Mouse (Mus musculus) R1 (cell line): ENCODE data around the gene Serpina11.

Experiments used
- DNase-seq: peaks from one replicate; pipeline ENCODE4 v3.0.0-alpha.2; 2018; ENCODE audit warnings: low read depth, low spot score

Gene Serpina11

DNA sequence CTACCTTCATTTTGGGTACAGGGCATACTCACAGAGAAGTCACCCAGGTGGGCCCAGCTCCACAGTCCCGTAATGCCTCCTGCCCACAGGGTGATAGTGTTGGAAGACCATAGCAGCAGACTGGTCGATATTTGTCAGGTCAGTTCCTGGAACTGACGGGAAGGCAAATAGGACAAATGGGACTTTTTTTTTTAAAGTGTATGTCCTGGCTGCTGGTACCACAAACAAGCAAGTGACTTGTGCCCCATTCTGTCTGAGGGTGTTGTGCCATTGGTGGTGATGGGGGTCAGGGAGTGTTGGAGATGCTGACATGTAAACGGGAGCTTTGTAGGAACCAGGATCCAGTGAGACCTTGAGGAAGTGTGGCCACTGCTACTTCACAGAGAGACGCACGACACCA lies at the start of gene Serpina11:
TSS of gene Serpina11 (minus strand) at position 101 of the 400 bp plus-strand sequence.
- no peak for DNase-seq

DNA sequence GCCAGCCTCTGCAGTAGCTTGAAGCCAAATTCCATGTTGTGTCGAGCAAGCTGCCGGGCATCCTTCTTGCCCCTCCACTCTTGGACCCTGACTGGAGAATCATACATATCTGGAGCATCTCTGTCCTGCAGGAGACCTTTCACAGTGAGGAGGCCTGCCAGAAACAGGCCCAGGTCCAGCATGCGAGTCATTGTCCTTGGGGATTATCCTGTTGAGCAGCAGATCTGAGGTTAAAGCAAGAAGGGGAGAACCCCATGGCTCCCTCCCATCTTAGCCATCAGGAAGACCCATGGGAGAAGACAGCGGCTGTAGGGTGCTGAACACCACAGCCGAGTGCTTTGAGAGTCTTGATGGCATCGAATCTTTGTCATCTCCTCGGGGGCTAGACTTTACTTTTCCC lies 48.4 kb upstream of the Serpina11 start:
- no peak for DNase-seq

DNA sequence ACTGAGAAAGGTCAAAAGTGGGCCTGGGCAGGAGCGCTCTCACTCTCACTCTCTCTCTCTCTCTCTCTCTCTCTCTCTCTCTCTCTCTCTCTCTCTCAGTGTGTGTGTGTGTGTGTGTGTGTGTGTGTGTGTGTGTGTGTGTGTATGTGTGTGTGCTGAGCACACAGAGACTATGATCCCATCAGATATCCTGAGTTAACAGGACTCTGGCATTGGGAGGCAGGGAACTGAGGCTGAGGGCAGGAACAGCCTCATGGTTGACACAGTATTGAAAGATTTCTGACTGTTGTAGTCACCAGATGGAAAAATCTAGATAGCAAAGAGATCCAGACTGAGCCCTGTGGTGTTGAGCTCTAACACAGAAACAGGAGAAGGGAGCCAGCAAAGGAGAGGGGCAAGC lies 44.0 kb upstream of the Serpina11 start:
- DNase-seq, result no peak

DNA sequence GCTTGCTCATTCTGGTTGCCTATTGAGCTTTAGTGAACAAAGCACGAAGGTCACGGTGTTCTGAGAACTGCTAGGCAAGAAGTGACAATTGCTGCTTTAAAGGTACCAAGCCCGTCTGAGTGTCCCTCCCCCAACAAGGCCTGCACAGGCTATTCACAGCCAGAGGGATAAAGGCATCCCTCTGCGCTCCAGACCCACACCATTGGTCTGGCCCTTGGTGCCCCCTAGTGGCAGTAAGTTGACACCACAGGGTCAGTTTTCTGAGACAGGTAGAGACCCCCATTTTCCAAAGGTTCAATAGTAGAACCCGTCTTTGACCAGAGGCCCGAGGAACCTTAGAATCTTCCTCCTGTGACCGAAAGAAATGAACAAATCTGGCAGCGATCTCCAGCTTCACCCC lies 40.2 kb upstream of the Serpina11 start:
- DNase-seq, result peak; percentile 52

DNA sequence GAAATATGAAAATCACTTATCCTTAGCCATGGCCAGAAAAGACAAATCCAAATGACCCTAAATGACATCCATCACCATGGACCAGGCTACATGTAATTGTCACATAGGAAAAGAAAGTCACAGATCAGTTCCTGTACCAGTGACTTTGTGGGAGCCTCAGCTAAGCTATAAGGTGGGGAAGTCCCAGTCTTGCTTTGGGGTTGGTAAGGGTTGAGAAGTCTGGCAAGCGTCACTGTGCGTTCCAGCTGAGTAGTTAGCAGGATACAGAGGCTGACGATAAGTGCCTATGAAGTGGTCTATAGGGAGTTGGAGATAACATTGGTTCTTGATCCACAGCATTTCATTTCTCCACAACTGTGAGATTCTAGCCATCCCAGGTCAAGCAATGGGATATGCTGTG lies 25.5 kb upstream of the Serpina11 start:
- no peak for DNase-seq

DNA sequence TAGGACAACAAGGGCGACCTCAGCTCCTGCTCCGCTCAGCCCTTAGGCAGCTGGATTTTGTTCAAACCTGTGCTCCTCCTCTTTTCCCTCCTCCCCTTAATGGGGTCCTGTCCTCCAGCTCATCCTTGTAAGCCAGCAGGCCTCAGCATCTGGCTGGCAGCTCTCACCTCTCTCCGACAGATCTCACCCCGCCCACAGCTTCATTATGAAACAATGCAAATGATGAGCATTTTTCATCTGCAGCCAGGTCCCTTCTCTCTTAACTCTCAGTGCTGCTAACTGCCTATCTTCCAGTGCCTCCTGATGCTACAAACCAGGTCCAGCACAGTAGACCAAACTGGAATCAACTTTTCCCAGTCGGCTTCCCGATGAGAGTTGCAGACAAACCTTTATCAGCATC lies 23.9 kb upstream of the Serpina11 start, which contains the start of gene Serpina9:
TSS of gene Serpina9 (minus strand) at position 136 of the 400 bp plus-strand sequence.
- DNase-seq, result no peak

DNA sequence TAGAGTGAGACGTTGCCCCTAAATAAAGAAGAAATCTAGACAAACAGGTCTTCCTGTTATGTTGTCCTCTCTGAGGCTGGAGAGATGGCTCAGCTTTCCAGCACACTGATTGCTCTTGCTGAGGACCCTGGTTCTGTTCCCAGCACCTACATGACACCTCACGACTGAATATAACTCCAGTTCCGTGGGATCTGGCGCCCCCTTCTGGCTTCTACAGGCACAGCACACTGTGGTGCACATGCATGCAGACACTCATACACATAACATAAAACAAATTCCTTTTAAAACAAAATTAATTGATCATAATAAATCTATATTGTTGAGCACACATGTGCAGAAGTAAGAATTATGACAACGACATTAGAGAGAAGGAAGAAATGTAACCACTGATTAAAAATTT lies 14.9 kb upstream of the Serpina11 start:
- peak; percentile 12 for DNase-seq

DNA sequence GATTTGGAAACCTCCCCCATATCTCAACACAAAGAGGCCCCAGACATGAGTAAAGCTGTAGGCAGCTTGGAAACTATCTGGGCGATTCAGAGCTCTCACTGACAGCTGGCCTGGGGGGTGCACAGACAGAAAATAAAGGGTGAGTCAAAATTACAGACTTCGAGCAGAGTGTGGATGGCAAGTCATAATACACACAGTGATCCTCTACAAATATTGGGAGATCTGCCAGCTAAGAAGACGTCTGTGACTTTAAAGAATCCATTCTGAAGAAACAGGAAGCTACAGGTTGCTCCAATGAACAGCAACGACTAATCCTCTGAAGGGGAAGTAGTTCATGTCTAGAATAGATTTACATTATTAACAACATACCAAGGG lies 13.5 kb upstream of the Serpina11 start:
- DNase-seq, result no peak

DNA sequence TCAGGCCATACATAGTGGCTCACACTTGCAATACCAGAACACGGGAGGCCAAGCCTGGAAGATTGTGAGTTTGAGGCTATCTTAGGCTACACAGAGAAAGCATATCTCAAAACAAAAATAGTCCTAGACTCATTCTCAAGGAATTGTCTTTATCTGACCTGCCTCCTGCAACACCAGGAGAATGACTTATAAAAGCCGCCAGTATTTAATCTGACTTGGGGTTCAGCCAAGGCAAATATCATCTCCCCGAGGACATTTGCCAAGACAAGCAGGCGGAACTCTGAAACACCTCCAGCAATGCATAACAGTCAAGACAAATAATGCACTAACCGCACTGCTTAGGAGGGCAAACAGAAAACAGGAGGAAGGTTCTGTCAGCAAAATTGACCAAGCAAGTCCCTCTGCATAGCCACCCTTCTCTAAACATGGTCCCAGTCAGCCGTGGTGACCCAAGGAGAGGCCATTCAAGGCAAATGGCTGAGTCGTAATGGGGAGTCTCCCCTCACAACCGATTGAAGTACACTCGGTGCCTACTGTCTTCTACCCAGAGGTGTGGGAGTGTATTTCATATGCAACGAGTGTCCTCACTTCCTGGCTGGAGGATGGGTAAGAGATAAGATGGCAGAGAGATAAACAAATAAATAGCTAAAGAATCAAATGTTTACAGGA lies 12.9 kb upstream of the Serpina11 start:
- DNase-seq, result no peak

DNA sequence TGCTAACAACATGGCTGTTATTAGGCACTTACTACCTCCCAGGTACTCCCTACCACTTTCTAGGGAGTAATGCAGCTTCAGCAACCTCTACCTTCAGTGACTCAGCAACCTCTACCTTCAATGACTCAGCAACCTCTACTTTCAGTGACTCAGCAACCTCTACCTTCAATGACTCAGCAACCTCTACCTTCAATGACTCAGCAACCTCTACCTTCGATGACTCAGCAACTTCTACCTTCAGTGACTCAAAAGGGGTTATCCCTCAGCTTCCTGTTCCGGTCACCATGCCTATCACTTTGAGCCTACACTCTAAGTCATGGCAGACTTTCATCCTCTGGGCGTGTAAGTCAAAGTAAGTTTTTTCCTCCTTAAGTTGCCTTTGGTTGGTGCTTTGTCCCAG lies 10.8 kb upstream of the Serpina11 start:
- DNase-seq, result peak; percentile 46

DNA sequence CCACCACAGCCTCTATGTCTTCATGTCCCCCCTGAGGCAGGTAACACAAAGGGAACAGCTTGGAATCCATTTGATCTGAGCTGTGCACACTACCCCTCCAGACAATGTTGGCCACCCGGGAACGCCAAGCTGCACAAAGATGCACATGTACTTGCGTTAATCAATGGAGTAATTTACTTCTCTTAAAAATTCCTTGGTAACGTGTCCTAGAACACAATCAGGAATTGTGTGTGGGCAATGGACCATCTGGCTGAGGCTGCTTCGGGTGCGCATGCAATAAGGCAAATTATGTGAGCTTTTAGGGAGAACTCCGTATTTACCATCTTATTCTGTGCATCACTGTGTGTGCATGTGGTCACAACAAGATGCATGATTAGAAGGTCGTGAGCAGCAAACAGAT lies 9.9 kb upstream of the Serpina11 start:
- DNase-seq, result no peak

DNA sequence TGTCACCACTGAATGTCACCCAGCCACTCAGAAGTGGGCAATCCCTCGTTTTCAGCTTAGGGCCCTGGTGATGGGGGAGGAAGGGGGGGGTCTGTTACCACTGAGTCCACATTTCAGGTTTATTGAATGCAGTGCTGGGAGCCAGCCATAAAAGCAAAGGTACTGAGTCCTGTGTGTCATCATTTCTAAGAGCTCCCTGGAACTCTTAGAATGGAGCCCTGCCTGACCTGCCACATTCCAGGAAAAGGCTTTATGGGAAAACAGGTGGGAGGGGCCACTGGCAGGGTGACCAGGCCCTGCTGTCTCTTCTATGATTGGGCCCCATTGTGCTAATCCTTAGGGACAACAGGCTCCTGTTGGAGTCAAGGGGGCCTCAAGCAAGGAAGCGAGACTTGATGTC lies 6.8 kb upstream of the Serpina11 start:
- DNase-seq, result no peak

DNA sequence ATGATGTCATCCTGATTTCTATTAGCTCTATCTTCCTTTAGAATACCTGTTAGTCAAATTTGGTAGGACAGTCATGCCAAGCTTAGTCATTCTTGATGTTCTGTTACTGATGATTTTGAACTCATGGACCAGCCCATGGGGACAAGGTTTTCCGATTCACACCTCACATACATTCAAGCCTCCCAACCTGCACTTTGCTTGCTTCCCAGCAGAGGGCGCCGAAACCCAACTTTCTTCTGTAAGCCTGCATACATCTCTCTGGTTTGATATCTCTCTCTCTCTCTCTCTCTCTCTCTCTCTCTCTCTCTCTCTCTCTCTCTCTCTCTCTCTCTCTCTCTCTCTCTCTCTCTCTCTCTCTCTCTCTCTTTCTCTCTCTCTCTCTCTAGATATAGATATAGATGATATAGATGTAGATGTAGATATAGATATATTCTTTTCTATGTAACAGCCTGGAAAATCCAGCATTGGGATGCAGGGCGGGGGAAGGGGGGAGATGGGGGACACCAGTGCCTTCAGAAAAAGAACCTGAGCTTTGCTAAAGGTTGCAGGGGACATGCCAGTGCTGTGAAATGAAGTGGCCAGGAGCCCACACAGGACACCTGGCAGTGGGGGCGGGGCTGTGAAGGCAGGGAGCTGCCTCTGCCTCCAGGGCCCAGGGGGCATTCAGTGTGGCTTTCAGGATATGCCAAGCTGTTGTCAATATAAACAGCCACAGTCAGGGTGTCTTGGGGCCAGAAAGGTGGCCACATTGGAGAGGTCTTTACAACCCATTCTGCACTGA lies 5.7 kb upstream of the Serpina11 start:
- DNase-seq, result peak; percentile 49

DNA sequence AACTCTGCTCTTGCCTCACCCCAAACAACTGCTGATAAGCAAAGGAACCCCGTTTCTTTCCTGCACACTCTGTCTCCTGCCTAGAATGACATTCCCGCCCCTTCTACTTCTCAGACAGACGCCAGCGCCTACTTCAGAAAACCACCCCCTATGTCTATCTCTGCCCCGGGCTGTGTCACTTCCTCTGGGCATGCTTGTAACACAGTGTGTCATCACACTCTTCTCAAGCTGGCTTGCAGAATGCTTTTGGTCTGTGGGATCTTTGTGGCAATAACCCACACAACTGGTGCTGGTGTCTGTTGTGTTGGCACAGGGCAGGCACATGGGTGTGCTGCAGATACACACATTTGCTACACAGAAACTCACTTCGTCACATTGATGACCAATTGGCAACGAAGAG lies 3.2 kb upstream of the Serpina11 start:
- no peak for DNase-seq

DNA sequence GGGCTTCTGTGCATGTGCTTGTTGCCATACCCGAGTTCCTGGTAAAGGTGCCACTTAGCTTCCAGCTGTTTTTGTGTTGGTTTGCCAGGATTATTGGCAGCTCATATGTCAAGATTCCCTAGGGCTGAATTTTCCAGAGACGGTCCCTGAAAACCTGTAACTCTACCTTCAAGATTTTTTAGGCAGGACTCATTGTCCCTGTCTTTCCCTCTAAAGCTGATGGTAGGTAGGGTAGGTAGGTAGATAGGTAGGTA lies 316 bp downstream of the Serpina11 start:
- no peak for DNase-seq

DNA sequence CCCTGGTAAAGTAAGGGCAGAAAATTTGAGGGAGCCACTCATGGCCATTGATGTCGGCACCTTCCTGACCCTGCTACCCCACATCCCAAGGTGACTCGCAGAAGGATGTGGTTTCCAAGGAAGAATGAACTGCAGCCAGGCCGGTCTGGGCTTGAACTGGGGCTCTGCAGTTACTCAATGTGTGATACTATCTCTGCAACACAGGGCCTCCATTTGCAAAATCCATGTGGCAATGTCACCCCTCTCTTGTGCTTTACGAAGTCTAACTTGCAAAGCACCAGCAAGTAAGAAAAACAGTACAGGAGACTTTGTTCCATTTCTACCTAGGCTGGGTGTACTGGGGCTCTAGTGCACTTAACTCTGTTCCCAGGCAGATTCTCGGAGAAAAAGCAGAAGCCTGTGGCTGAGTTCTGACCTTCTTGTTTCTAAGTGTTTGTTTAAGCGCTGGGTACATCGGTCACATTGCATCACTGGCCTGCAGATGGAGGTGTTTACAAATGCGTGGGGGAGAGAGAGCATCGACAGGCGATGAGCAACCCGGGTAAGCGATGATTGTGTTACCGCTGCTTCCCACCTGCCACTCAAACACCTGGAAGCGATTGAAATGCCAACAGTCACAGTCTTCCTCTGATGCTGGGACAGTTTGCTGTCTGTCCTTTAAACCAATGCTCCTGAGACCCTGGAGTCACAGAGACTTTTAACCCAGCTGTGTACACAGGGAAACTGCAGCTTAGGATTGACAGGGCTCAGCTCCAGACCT lies 823 bp downstream of the Serpina11 start:
- DNase-seq, result no peak

DNA sequence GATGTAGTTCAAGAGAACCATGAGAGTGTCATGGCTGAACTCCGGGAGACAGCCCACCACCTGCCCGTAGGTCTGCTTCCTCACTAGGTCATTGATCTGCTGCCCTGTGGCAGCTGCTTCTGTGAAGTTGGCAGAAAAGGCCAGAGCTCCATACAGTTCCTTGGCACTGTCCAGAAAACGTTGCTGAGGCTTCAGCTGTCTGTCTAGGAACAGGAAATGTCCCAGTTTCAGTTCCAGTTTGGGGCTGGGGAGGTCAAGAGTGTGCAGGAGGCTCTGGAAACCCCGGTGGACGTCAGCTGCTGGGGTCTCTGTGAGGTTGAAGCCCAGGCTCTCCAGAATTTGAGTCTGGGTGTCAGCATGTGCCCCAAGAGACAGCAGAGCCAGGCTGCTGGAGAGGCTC lies 3.9 kb downstream of the Serpina11 start:
- DNase-seq, result no peak

DNA sequence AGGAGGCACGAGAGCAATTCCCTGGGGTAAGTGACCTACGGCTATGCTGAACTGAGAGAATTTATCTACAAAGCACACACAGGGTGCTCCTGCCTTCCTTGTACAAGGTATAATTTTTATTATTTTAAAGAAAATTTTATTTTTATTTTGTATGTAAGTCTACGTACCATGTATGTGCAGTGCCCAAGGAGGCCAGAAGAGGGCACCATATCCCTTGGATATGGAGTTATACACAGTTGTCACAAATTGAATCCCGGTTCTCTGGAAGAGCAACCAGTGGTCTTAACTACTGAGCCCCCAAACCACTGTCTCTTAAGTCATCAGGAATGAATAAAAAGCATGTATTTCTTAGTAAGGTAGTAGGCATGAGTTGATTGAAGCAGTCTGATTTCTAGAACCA lies 4.8 kb downstream of the Serpina11 start:
- DNase-seq, result peak; percentile 56

DNA sequence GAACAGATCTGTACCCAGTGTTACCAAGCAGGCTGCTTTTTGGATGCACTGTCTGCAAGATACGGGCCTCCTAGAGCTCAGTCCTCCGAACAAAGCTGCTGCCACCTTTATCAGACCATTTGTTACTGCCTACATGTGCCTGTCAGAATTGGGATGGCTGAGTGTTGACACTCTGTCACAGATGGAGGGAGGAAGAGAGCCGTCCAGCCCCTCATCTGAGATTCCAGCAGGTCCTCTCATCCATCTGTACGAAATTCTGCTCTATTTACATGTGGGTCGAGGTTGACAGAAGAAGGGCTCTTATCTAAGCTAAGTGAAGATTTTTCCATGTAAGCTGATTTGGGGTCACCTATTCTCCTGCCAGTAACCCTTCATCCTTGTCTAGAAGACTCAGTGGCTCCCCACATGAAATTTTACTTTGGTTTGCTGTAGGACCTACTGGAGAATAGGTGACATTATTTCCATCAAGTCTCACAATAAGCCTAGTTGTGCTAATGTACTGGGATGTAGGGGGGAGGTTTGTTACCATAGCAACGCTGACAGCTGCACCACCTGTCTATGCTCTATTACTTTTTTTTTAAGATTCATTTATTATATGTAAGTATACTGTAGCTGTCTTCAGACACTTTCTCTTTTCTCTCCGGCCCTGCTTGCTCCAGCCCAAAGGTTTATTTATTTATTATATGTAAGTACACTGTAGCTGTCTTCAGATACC lies 8.0 kb downstream of the Serpina11 start:
- no peak for DNase-seq

DNA sequence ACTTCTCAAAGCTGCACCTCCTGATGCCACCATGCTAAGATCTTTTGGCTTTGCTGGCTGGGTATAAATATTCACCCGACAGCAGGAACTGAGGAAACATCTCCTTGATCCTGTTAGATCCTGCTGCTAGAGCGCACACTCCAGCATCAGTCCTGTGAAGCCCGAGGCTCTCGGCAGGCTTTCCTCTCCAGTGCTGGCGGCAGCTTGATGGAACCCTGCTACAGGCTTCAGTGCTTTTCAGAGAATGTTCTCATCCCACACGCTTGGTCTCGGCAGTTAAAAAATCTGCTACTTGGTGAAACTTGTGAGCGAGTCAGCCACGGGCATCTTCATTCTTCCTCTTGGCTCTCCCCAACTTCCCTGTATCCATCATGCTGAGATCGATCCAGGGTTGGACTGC lies 11.5 kb downstream of the Serpina11 start:
- no peak for DNase-seq

DNA sequence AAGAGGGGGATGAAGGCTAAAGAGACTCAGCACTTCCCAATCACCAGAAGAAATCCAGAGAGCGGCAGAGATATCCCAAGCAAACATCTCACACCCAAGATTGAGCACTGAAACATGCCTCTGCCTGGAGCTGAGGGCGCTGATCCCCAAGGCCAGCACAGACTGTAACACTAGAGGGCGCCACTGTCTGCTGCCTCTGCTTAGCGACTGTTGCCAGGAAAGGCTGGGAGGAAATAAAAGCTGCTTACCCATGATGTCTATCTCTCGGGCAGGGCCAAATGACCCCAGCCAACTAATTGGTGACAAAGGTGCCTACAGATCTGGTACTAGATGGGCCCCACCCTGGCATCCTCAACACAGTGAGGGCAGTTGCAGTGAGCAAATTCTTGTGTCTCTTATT lies 11.9 kb downstream of the Serpina11 start:
- no peak for DNase-seq

DNA sequence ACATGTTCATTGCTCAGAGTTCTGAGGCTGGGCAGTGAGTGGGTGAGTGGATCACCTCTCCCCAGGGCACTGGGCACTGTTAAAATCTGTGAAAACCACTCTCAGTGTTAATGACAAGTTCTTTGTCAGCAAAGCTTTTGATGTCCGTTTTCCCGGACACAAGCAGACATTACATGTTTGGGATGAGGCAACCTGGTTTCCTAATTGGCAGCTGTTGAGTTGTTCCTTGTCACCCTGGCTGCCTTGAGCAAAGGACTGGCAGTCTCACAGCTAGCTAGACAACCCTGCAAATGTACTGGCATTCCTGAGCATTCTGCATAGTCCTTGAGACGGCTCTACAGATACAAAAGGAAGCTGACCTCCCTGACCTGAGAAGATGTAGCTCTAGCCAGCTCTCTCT lies 12.7 kb downstream of the Serpina11 start:
- no peak for DNase-seq
